Mouse (Mus musculus) cerebellum, adult 8-10 months (tissue): ENCODE data around the gene Kif1b.

Source experiments
- DNase-seq: peaks from one replicate; pipeline ENCODE4 v3.0.0; 2022

Gene Kif1b

GRCm38 (mm10) chr4:149307596-149308490 lies at the start of gene Kif1b:
Gene Kif1b, minus strand, starts transcription at chr4:149307693.
- peak; percentile 100 for DNase-seq

DNA sequence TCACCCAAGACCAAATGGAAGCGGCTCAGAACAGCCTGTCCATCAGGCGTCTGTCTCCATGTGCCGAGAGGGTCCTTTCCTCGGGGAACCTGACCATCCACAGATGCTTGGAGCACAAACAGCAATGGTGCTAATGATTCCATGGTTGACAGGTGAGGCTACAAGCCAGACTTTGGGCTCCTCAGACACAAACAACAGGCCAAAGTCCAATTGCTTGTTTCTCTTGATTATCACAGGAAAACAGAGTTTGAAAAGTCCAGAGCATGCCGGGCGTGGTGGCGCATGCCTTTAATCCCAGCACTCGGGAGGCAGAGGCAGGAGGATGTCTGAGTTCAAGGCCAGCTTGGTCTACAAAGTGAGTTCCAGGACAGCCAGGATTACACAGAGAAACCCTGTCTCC lies 47.2 kb upstream of the Kif1b start:
- DNase-seq, result no peak

- DNase-seq, result no peak
These were observed 44.2 kb upstream of the Kif1b start for GRCm38 (mm10) chr4:149351596-149352150.

DNA sequence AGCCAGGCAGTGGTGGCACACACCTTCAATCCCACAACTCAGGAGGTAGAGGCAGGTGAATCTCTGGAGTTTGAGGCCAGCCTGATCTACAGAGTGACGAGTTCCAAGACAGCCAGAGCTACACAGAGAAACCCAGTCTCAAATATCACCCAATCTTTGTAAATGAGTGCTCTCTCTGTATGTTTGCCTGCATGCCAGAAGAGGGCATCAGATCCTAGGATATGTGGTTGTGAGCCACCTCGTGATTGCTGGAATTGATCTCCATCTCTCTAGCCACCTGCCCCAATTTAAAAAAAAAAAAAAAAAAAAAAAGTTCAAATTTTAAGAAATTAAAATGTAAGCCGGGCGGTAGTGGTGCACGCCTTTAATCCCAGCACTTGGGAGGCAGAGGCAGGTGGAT lies 41.5 kb upstream of the Kif1b start:
- no peak for DNase-seq

DNA sequence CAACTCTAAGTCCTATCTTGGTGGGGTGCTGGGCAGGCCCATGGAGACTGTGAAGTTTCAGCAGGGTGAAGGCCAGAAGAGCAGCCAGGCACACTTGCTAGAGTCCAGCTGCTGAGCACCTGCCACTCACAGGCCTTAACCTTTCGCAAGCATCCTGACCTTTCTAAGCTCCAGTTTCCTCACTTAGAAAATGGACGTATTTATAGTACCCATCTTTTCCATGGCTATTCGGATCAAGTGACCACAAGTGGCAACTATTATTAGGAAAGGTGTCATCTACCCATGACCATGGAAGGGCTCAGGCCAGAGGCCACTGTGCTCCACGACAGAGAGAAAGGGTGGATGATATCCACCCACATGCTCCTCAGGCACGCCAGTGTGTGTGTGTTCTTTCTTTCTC lies 38.4 kb upstream of the Kif1b start:
- no peak for DNase-seq

- no peak for DNase-seq
These were observed 36.8 kb upstream of the Kif1b start for GRCm38 (mm10) chr4:149344311-149344710.

- DNase-seq, result no peak
These were observed 33.2 kb upstream of the Kif1b start for GRCm38 (mm10) chr4:149340680-149341079.

DNA sequence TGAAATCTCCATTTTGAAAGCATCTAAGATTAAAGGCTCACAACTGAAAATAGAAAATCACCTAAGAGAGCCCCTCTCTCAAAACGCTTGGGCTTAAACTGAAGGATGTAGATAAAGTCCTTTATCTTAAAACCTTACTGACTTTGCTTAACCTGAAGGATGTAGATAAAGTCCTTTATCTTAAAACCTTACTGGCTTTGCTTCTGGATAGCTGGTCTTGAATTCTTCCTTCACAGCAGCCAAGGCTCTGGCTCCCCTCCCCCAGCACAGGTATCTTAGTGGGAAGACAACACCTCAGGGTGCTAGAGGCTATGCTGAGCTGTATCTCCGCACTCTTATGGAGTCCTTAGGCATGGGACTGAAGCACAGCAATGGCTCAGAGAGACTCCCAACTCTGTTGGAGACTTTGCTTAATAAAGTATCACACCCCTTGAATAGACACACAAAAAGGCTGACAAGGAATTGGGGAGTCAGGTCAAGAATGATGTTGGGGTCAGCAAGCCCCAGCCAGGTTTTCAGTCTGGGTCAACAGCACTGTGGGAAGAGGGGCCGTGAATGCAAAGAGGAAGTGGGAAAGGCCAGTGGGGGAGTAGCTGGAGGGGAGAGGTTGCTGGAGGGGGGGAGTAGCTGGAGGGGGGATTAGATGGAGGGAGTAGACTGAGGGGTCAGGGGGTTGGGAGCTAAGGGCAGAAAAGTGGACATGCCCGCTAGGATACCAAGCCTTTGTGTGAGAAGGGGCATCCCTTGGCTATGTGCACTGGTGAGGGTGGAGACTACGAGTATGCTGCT lies 32.1 kb upstream of the Kif1b start:
- no peak for DNase-seq

GRCm38 (mm10) chr4:149338137-149338536 lies 30.6 kb upstream of the Kif1b start:
- DNase-seq, result no peak

GRCm38 (mm10) chr4:149337353-149337752 lies 29.9 kb upstream of the Kif1b start:
- peak; percentile 36 for DNase-seq

- DNase-seq, result no peak
These were observed 28.8 kb upstream of the Kif1b start for GRCm38 (mm10) chr4:149336302-149336701.

DNA sequence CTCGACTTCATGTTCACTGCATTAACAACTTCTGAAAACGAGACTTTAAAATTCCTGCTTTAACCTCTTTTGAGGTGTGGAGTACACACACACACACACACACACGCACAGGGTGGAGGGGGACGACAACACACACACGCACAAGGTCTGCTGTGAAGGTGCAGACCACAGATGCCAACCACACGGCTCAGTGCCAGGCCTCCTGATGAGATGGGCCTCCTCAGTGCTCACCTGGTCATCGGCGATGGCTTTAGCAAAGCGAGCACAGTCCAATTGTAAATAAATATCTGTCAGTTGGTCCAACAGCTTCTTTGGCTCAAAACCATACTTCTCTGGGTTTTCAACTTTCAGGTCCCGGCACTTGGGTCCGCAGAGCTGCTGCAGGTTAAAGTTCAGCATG lies 27.4 kb upstream of the Kif1b start:
- DNase-seq, result peak; percentile 64

GRCm38 (mm10) chr4:149332726-149333125 lies 25.2 kb upstream of the Kif1b start:
- no peak for DNase-seq

DNA sequence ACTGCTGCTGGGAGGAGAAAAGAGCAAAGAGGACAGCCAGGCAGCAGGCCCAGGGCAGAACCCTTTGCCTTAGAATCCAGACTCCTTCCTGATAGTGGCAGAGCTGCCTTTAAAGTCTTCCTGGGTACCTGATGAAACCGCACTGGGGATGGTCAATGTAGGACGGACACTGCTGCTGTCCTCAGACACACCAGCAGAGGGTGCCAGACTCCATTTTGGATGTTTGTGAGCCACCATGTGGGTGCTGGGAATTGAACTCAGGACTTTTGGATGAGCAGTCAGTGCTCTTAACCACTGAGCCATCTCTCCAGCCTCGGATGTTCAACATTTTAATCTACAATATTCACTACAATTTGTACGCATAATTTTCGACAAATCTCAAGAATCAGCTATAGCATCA lies 23.0 kb upstream of the Kif1b start:
- no peak for DNase-seq

DNA sequence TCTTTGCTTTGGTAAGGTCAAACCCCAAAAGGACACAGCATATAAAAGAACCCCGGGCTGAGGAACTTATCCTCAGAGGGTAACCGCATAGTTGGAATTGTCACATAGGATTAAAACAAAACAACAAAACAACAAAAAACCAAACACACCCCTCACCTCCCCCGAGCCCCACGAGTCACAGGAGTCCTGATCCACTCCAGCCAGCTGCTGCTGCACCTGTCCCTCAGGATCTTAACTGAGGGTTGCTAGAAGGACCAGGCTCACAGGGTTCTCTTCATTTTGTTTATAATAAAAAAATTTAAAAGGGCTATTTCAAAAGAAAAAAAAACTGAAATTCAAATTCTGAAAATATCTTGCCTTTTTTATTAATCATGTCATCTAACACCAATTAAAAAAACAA lies 21.2 kb upstream of the Kif1b start:
- no peak for DNase-seq

GRCm38 (mm10) chr4:149327281-149327680 lies 19.8 kb upstream of the Kif1b start:
- no peak for DNase-seq

GRCm38 (mm10) chr4:149325411-149326162 lies 18.1 kb upstream of the Kif1b start:
- DNase-seq, result no peak

GRCm38 (mm10) chr4:149323730-149324129 lies 16.2 kb upstream of the Kif1b start:
- DNase-seq, result no peak

DNA sequence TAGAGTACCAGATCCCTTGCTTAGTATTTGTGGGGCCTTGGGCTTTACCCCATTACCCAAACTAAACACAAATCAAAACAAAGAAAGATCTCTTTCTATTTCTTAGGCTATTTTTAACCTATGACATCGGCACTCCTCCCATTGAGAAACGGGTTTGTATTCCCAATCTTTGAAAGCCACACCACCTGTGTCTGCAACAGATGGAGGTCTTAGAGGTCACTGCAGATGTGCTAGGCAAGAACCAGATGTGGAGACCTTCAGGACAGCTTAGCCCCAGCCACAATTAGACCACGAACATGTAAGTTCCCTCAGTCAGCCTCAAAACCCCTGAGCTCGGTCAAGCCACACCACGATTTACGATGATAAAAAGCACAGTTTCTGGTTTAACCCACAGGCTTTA lies 15.2 kb upstream of the Kif1b start:
- DNase-seq, result no peak

DNA sequence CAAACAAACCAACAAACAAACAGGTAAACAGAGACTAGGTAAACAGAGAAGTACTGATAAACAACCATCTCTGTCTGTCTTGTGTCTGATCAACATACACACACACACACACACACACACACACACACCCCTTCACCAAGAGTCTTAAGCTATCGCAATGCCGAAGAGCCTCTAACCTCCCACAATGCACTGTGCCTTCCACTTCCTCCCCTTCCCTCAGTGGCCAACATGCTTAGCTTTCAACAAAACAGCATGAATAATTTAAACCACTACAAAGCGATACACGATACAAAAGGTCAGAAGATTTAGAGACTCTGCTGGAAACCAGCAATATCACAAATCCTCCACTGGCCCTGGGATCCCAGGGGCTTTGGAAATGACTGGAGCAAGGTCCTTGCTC lies 14.8 kb upstream of the Kif1b start:
- DNase-seq, result no peak

GRCm38 (mm10) chr4:149319088-149319487 lies 11.6 kb upstream of the Kif1b start:
- no peak for DNase-seq

- peak; percentile 80 for DNase-seq
These were observed 9.9 kb upstream of the Kif1b start for GRCm38 (mm10) chr4:149317387-149317786.

- peak; percentile 48 for DNase-seq
These were observed 6.9 kb upstream of the Kif1b start for GRCm38 (mm10) chr4:149314275-149314837.
